Mouse (Mus musculus): ENCODE measurements around the gene Aldh6a1. TPM values are rescaled to one million over a fixed set of nuclear protein-coding genes. Genes with fewer than 3 reads are reported as not detected.

The Aldh6a1 gene
- polyA plus RNA-seq, 1 experiment from 2014 or later, result 39.4 TPM

DNA sequence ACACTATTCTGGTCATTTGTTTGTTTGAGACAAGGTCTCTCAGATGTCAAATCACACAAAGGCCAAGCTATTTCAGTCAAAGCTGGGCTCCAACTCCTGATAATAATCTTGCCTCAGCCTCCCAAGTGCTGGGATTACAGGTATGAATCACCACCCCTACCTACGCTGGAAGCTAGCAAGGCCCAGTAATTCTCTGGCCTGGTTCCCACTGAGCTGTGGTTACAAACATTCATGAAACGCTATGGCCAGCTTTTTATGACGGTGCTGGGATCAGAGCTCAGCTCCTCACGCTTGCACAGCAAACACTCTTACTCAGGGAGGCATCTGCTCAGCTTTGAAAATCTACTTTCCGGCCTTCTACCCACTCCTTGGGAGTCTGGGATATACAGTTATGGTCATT lies 57.0 kb downstream of the Aldh6a1 start:
- 94% methylated on average over 5 of the region's 5 CpGs for WGBS
- no peak for ATAC-seq (ENCODE audit: low FRiP score, low TSS enrichment)

DNA sequence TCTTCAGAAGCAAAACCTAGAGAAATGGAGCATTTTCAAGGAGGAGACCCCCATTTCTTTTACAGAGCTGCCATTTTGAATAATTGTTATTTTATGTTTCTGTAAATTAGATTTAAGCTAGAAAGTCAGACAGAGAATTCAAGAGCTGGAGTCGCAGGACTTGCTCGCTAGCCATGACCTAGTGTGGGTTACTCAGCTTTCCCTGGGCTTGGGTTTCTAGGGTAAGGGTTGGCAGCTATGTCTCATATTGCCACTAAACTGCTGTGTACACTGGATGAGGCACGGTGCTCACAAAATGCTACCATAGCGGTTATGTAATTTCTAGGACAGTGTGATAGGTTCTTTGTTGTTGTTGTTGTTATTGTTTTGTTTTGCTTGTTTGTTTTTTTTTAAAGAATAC lies 58.1 kb downstream of the Aldh6a1 start:
- Histone ChIP-seq H3K9me3 (ENCODE audit: control insufficient read depth, low read length) (no peaks in the 10 kb centered on the region), H3K27ac (replicated peaks; ENCODE audit: low read depth, low read length) (no peak overlapping the region), H3K4me1 (ENCODE audit: control insufficient read depth, insufficient read depth, low read length) (no peaks in the 10 kb centered on the region), H3K36me3 (ENCODE audit: control insufficient read depth, insufficient read depth, low read length) (no peaks in the 10 kb centered on the region), H3K27me3 (ENCODE audit: control insufficient read depth, insufficient read depth, low read length) (no peaks in the 10 kb centered on the region), H3K9ac (replicated peaks; ENCODE audit: low read length) (no peak overlapping the region), H3K4me2 (ENCODE audit: low read length) (no peak overlapping the region), H3K4me3 (replicated peaks; ENCODE audit: low read depth, low read length) (no peak overlapping the region)
- ATAC-seq (ENCODE audit: low FRiP score, low TSS enrichment) (no peak), DNase-seq (no peak)
- WGBS, result 92% methylated on average over 4 of the region's 4 CpGs

More for the DNA sequence above, 57.0 kb downstream of the Aldh6a1 start:
- Histone ChIP-seq H3K4me2 (ENCODE audit: low read length) (no peak overlapping the region), H3K9ac (replicated peaks; ENCODE audit: low read length) (no peak overlapping the region), H3K9me3 (ENCODE audit: control insufficient read depth, low read length) (no peaks in the 10 kb centered on the region), H3K27ac (replicated peaks; ENCODE audit: low read depth, low read length) (no peak overlapping the region), H3K36me3 (ENCODE audit: control insufficient read depth, insufficient read depth, low read length) (no peaks in the 10 kb centered on the region), H3K4me1 (ENCODE audit: control insufficient read depth, insufficient read depth, low read length) (no peaks in the 10 kb centered on the region), H3K4me3 (replicated peaks; ENCODE audit: low read depth, low read length) (no peak overlapping the region), H3K27me3 (ENCODE audit: control insufficient read depth, insufficient read depth, low read length) (no peaks in the 10 kb centered on the region)
- DNase-seq, result no peak

DNA sequence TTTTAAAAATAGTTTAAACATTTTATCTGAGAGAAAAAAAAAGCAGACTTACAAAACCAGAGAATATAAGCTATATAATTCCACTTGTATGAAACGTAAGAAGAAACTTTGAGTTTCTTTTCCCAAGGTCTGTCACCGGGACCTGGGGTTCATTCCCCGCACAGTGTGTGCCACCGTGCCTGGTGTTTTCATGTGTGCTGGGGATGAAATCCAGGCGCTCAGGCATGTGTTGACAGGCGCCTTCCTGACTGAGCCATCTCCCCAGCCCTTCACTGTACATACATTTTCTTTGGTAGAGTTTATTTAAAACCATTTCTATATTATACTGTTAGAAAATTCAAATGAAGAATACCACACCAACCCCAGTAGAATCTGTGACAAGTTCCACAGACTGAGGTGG lies 60.5 kb downstream of the Aldh6a1 start:
- Histone ChIP-seq H3K4me2 (ENCODE audit: low read length) (no peak overlapping the region), H3K4me3 (replicated peaks; ENCODE audit: low read depth, low read length) (no peak overlapping the region), H3K4me1 (ENCODE audit: control insufficient read depth, insufficient read depth, low read length) (no peaks in the 10 kb centered on the region), H3K9me3 (ENCODE audit: control insufficient read depth, low read length) (no peaks in the 10 kb centered on the region), H3K27me3 (ENCODE audit: control insufficient read depth, insufficient read depth, low read length) (no peaks in the 10 kb centered on the region), H3K27ac (replicated peaks; ENCODE audit: low read depth, low read length) (no peak overlapping the region), H3K36me3 (ENCODE audit: control insufficient read depth, insufficient read depth, low read length) (peaks cover 2% of the 10 kb centered on the region; the same call in 1 of the 2 replicates), H3K9ac (replicated peaks; ENCODE audit: low read length) (no peak overlapping the region)
- WGBS, result 91% methylated on average over 6 of the region's 6 CpGs
- DNase-seq, result no peak
- no peak for ATAC-seq (ENCODE audit: low FRiP score, low TSS enrichment)

DNA sequence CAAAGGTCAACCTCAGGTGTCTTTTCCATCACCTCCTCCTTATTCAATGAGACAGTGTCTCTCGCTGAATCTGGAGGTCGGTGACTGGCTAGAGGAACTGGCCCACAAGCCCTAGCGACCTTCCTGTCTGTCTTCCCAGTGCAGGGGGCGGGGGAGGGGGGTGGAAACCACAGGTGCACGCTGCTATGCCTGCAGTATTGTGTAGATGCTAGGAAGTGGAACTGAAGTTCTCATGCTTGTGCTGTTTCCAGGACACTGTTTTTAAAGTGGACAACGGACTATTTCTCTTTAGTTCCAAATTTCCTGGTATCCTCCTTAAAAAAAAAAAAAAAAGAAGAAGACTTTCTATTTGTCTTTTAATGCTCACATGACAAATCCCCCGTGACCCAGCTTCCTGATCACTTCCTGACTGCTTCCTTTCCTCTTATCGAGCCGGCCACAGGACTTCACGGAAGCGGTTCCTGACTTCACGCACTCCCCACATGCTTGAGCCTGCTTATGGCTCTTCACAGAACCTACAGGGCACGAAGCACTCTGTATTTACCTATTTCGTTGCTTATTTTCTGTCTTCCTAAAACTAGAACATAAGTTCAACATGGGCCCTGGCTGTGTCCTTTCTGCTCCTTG lies 61.9 kb downstream of the Aldh6a1 start:
- no peak overlapping the region for H3K4me3 ChIP-seq (replicated peaks; ENCODE audit: low read depth, low read length)
- no peak for ATAC-seq (ENCODE audit: low FRiP score, low TSS enrichment)
- 77% methylated on average over 14 of the region's 14 CpGs for WGBS
- H3K27ac ChIP-seq (replicated peaks; ENCODE audit: low read depth, low read length), result no peak overlapping the region
- DNase-seq, result no peak
- H3K4me2 ChIP-seq (ENCODE audit: low read length), result no peak overlapping the region
- no peak overlapping the region for H3K9ac ChIP-seq (replicated peaks; ENCODE audit: low read length)
- no peaks in the 10 kb centered on the region for H3K27me3 ChIP-seq (ENCODE audit: control insufficient read depth, insufficient read depth, low read length)
- H3K36me3 ChIP-seq (ENCODE audit: control insufficient read depth, insufficient read depth, low read length), result peaks cover 8% of the 10 kb centered on the region; the same call in 1 of the 2 replicates
- no peaks in the 10 kb centered on the region for H3K9me3 ChIP-seq (ENCODE audit: control insufficient read depth, low read length)
- no peaks in the 10 kb centered on the region for H3K4me1 ChIP-seq (ENCODE audit: control insufficient read depth, insufficient read depth, low read length)

DNA sequence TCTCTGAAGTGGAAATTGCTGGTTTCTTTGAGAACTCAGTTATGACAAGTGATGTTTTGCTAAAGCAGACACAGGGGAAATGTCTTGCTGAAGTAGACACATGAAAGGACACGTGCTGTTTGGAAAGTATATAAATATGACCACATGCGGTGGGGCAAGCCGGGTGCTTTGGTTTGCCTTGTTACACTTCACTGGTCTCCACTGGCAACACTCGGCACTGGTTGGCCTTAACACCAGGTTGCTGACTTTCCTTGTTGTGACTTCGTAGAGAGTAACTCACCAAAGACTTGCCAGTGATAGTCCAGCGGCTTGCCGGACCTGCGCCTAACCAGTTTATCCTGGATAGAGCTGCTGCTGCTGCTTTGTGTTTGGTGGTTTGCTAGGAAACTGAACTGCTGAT lies 62.7 kb downstream of the Aldh6a1 start:
- Histone ChIP-seq H3K9me3 (ENCODE audit: control insufficient read depth, low read length) (no peaks in the 10 kb centered on the region), H3K27me3 (ENCODE audit: control insufficient read depth, insufficient read depth, low read length) (no peaks in the 10 kb centered on the region), H3K36me3 (ENCODE audit: control insufficient read depth, insufficient read depth, low read length) (peaks cover 8% of the 10 kb centered on the region; the same call in 1 of the 2 replicates), H3K27ac (replicated peaks; ENCODE audit: low read depth, low read length) (no peak overlapping the region), H3K4me3 (replicated peaks; ENCODE audit: low read depth, low read length) (no peak overlapping the region), H3K9ac (replicated peaks; ENCODE audit: low read length) (no peak overlapping the region), H3K4me1 (ENCODE audit: control insufficient read depth, insufficient read depth, low read length) (no peaks in the 10 kb centered on the region), H3K4me2 (ENCODE audit: low read length) (no peak overlapping the region)
- 84% methylated on average over 8 of the region's 8 CpGs for WGBS
- DNase-seq, result no peak
- no peak for ATAC-seq (ENCODE audit: low FRiP score, low TSS enrichment)

DNA sequence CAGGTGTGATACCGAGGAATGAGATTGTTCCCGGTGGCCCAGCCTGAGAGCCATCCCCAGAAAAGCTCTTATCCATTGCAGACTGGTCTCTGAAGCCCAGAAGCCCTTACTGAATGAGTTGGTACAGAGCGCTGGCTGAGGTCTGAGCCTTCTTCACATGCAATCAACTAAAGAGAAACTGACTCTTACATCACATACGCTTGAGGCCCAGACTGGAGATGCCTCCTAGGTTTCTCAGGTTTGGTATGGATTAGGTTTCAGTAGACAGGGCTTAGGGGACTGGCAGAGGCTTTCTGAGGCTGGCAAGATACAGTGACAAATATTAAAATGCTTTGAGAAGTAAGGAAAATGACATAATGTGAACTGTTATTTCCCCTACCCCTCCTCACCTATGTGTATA lies 65.4 kb downstream of the Aldh6a1 start:
- Histone ChIP-seq H3K4me3 (replicated peaks; ENCODE audit: low read depth, low read length) (no peak overlapping the region), H3K9ac (replicated peaks; ENCODE audit: low read length) (no peak overlapping the region), H3K27ac (replicated peaks; ENCODE audit: low read depth, low read length) (no peak overlapping the region), H3K27me3 (ENCODE audit: control insufficient read depth, insufficient read depth, low read length) (no peaks in the 10 kb centered on the region), H3K4me1 (ENCODE audit: control insufficient read depth, insufficient read depth, low read length) (no peaks in the 10 kb centered on the region), H3K4me2 (ENCODE audit: low read length) (no peak overlapping the region), H3K36me3 (ENCODE audit: control insufficient read depth, insufficient read depth, low read length) (peaks cover 8% of the 10 kb centered on the region; the same call in 1 of the 2 replicates), H3K9me3 (ENCODE audit: control insufficient read depth, low read length) (no peaks in the 10 kb centered on the region)
- DNase-seq, result no peak
- 94% methylated on average over 4 of the region's 4 CpGs for WGBS
- no peak for ATAC-seq (ENCODE audit: low FRiP score, low TSS enrichment)

DNA sequence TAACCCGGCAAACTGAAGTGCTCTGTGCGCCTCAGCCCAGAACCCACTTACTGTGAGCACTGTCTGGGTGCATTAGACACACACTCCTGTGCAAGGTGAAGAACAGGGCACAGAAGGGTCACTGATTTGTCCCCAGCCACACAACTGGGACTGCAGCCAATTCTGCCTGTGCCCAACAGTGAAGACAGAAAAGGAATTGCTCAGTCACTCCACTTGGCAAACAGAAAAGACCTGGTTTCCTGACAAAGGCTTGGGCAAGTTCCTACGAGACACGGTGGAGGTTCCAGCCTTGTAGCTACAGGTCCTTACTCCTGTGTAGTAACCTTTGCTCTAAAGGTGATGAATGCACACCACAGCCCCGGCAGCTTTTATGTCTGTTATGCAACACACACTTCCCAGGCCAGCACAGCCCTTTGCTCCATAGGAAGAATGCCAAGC lies 66.1 kb downstream of the Aldh6a1 start:
- no peak for DNase-seq
- no peak overlapping the region for H3K9ac ChIP-seq (replicated peaks; ENCODE audit: low read length)
- WGBS, result 88% methylated on average over 5 of the region's 5 CpGs

DNA sequence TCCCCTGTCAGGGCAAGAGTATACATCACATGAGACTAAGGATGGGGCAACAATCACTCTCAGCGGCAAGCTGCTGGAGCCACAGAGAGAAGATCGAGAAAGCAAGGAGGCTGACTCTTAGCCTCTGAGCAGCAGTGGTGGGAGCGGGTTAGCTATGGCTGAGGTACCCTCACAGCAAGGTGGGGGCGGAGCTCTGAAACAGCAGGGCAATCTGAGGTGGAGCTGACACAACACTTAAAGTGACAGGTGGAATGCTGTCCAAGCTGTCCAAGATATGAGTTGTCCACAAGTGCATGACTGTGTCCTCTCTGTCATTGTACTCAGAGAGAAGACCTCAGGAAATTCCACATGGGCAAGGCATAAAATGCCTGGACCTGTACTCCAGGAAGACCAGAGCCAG lies 68.4 kb downstream of the Aldh6a1 start:
- Histone ChIP-seq H3K9me3 (ENCODE audit: control insufficient read depth, low read length) (no peaks in the 10 kb centered on the region), H3K36me3 (ENCODE audit: control insufficient read depth, insufficient read depth, low read length) (peaks cover 11% of the 10 kb centered on the region), H3K27ac (replicated peaks; ENCODE audit: low read depth, low read length) (no peak overlapping the region), H3K27me3 (ENCODE audit: control insufficient read depth, insufficient read depth, low read length) (no peaks in the 10 kb centered on the region), H3K9ac (replicated peaks; ENCODE audit: low read length) (no peak overlapping the region), H3K4me1 (ENCODE audit: control insufficient read depth, insufficient read depth, low read length) (no peaks in the 10 kb centered on the region), H3K4me3 (replicated peaks; ENCODE audit: low read depth, low read length) (no peak overlapping the region), H3K4me2 (ENCODE audit: low read length) (no peak overlapping the region)
- 88% methylated on average over 4 of the region's 4 CpGs for WGBS
- ATAC-seq (ENCODE audit: low FRiP score, low TSS enrichment) (no peak), DNase-seq (no peak)

More for the DNA sequence above, 66.1 kb downstream of the Aldh6a1 start:
- no peaks in the 10 kb centered on the region for H3K9me3 ChIP-seq (ENCODE audit: control insufficient read depth, low read length)
- no peak overlapping the region for H3K4me2 ChIP-seq (ENCODE audit: low read length)
- H3K36me3 ChIP-seq (ENCODE audit: control insufficient read depth, insufficient read depth, low read length), result peaks cover 8% of the 10 kb centered on the region; the same call in 1 of the 2 replicates
- no peaks in the 10 kb centered on the region for H3K4me1 ChIP-seq (ENCODE audit: control insufficient read depth, insufficient read depth, low read length)
- H3K27me3 ChIP-seq (ENCODE audit: control insufficient read depth, insufficient read depth, low read length), result no peaks in the 10 kb centered on the region
- H3K27ac ChIP-seq (replicated peaks; ENCODE audit: low read depth, low read length), result no peak overlapping the region
- no peak overlapping the region for H3K4me3 ChIP-seq (replicated peaks; ENCODE audit: low read depth, low read length)
- ATAC-seq (ENCODE audit: low FRiP score, low TSS enrichment), result no peak

Measured in midbrain, embryonic 14.5 days (tissue).